Mouse (Mus musculus) adrenal gland, postnatal 0 days (tissue): Measurements from ENCODE around the gene Nav2. TPM values are rescaled to one million over a fixed set of nuclear protein-coding genes. Genes with fewer than 3 reads are reported as not detected.

Experiments
- polyA plus RNA-seq: library from polyadenylated mRNA; unstranded; fragments of >200 nt; fragmentation: Nextera tagmentation; extraction: Ambion mirVana; gene quantifications from 2 replicates; pipeline ENCODE4 v1.2.1, GENCODE M21; 2015

Nav2 gene
- polyA plus RNA-seq = 7.1 and 8.3 TPM in 2 replicates

GRCm38 (mm10) chr7:48908521-48909341, at the start of gene Nav2:
Nav2 (plus strand) TSS chr7:48908716.

GRCm38 (mm10) chr7:48881486-48881885, 27.0 kb upstream of the Nav2 start, which contains the start of gene E2f8:
E2f8 (minus strand) TSS chr7:48881596.

GRCm38 (mm10) chr7:49636491-49637115, 728.1 kb downstream of the Nav2 start, which contains the start of gene Dbx1:
Dbx1 (minus strand) TSS chr7:49636849.

Other genes starting within 250 kb of the Nav2 start
- gene Zdhhc13, start 119.7 kb upstream of the Nav2 start, polyA plus RNA-seq = 18.8 and 19.9 TPM in 2 replicates
- gene Csrp3, start 60.7 kb upstream of the Nav2 start, polyA plus RNA-seq = 0.44 and 9.1 TPM in 2 replicates
- 3.8 and 5.3 TPM in 2 replicates for gene E2f8, start 27.1 kb upstream of the Nav2 start, polyA plus RNA-seq